Mouse (Mus musculus) CH12.LX (cell line): ENCODE data around the gene Pdcd10. TPM values are rescaled to one million over a fixed set of nuclear protein-coding genes. Genes with fewer than 3 reads are reported as not detected.

ENCODE experiments used
- DNase-seq: peaks from one replicate; pipeline ENCODE4 v3.0.0-alpha.2; 2013; ENCODE audit errors: extremely low read depth
- H3K27ac ChIP-seq: 2 replicates; pipeline ENCODE4 v1.5.1; 2012; ENCODE audit warnings: low read depth, mild to moderate bottlenecking, control low read depth, moderate library complexity; ENCODE audit not compliant: insufficient read depth
- H3K27me3 ChIP-seq: replicated peaks from 2 replicates; pipeline ENCODE3; 2012; ENCODE audit warnings: inconsistent platforms
- H3K36me3 ChIP-seq, 2 experiments: replicated peaks in 1 of 2; 2 replicates each; pipeline versions ENCODE3 to v1.6.1; 2012; ENCODE audit warnings: inconsistent platforms in 1 of 2, low read length in 1 of 2, mild to moderate bottlenecking in 1 of 2, mixed read lengths in 1 of 2, moderate library complexity in 1 of 2; ENCODE audit not compliant: control insufficient read depth in 1 of 2, insufficient read depth in 1 of 2
- H3K4me1 ChIP-seq, 2 experiments: 2 replicates each; pipeline ENCODE4 v1.6.1; 2012; ENCODE audit warnings: inconsistent platforms in 1 of 2, moderate library complexity in 1 of 2; ENCODE audit not compliant: insufficient read depth in 2 of 2, control insufficient read depth in 1 of 2
- H3K4me2 ChIP-seq: 2 replicates; pipeline ENCODE4 v1.6.1; 2012; ENCODE audit warnings: low read depth, mild to moderate bottlenecking, control low read depth; ENCODE audit not compliant: poor library complexity, insufficient read depth, severe bottlenecking
- H3K4me3 ChIP-seq, 3 experiments: fragments of 150-350 bp in 1 of 3; sonication (generic) in 1 of 3; replicated peaks in 1 of 3; 2 replicates each; pipeline versions ENCODE3 to v1.5.1; 2011 to 2012; ENCODE audit warnings: low read depth in 2 of 3, low read length in 2 of 3, mild to moderate bottlenecking in 2 of 3, moderate library complexity in 2 of 3, control low read depth in 1 of 3, improper control_type of control experiment in 1 of 3, inconsistent platforms in 1 of 3, mixed read lengths in 1 of 3; ENCODE audit not compliant: poor library complexity in 1 of 3
- H3K79me2 ChIP-seq: replicated peaks from 2 replicates; pipeline ENCODE4 v1.6.1; 2012; ENCODE audit warnings: mild to moderate bottlenecking, moderate library complexity; ENCODE audit not compliant: control insufficient read depth, poor library complexity, insufficient read depth, severe bottlenecking; ENCODE audit errors: extremely low read depth
- H3K9ac ChIP-seq: 2 replicates; pipeline ENCODE4 v1.6.1; 2012; ENCODE audit warnings: low read depth, mild to moderate bottlenecking, control low read depth, moderate library complexity; ENCODE audit not compliant: insufficient read depth
- H3K9me3 ChIP-seq: replicated peaks from 2 replicates; pipeline ENCODE3; 2012; ENCODE audit warnings: low read length, inconsistent platforms, mixed read lengths
- BHLHE40 ChIP-seq: IDR thresholded peaks from 2 replicates; pipeline ENCODE4 v1.6.1; 2011; ENCODE audit warnings: mild to moderate bottlenecking, low read depth, low read length, improper control_type of control experiment
- EP300 ChIP-seq: IDR thresholded peaks from 2 replicates; pipeline ENCODE4 v1.6.1; 2011; ENCODE audit warnings: low read length, improper control_type of control experiment
- IRF4 ChIP-seq: IDR thresholded peaks from 2 replicates; pipeline ENCODE4 v1.6.1; 2014; ENCODE audit warnings: low read depth, mild to moderate bottlenecking, inconsistent platforms, low read length, improper control_type of control experiment
- JUN ChIP-seq: IDR thresholded peaks from 2 replicates; pipeline ENCODE4 v1.6.1; 2011; ENCODE audit warnings: low read depth, mild to moderate bottlenecking, low read length, improper control_type of control experiment, moderate library complexity; ENCODE audit not compliant: insufficient read depth
- JUND ChIP-seq: conservative IDR thresholded peaks from 2 replicates; pipeline ENCODE4 v1.6.1; 2011; ENCODE audit warnings: low read depth, low read length, improper control_type of control experiment
- MAFK ChIP-seq: IDR thresholded peaks from 2 replicates; pipeline ENCODE4 v1.6.1; 2011; ENCODE audit warnings: low read length, improper control_type of control experiment; ENCODE audit not compliant: insufficient replicate concordance
- MAX ChIP-seq: IDR thresholded peaks from 2 replicates; pipeline ENCODE4 v1.6.1; 2011; ENCODE audit warnings: low read length, improper control_type of control experiment
- MEF2A ChIP-seq: IDR thresholded peaks from 2 replicates; pipeline ENCODE4 v1.6.1; 2014; ENCODE audit warnings: low read depth, mild to moderate bottlenecking, inconsistent platforms, low read length, improper control_type of control experiment, borderline replicate concordance
- MXI1 ChIP-seq: IDR thresholded peaks from 2 replicates; pipeline ENCODE4 v1.6.1; 2011; ENCODE audit warnings: mild to moderate bottlenecking, low read depth, low read length, improper control_type of control experiment
- MYC ChIP-seq: IDR thresholded peaks from 2 replicates; pipeline ENCODE4 v1.6.1; 2011; ENCODE audit warnings: low read depth, mild to moderate bottlenecking, improper control_type of control experiment, low read length
- RAD21 ChIP-seq: IDR thresholded peaks from 2 replicates; pipeline ENCODE4 v1.6.1; 2011; ENCODE audit warnings: low read depth, mild to moderate bottlenecking, low read length, improper control_type of control experiment, moderate library complexity
- UBTF ChIP-seq: IDR thresholded peaks from 2 replicates; pipeline ENCODE4 v1.6.1; 2012; ENCODE audit warnings: low read depth, mild to moderate bottlenecking, inconsistent platforms, low read length, improper control_type of control experiment, moderate library complexity
- ZKSCAN1 ChIP-seq: IDR thresholded peaks from 2 replicates; pipeline ENCODE4 v1.6.1; 2012; ENCODE audit warnings: low read depth, inconsistent platforms, low read length, improper control_type of control experiment, borderline replicate concordance
- dilution Hi-C: fragments of 300-500 bp; cut with MboI; formaldehyde crosslinking; loops from 2 replicates; pipeline ENCODE4 v1.14.3; 2020; ENCODE audit warnings: low sequenced_read_pairs; ENCODE audit not compliant: extremely low pct_unique_long_range_greater_than_20kb, extremely low pct_ligation_motif_present
- in situ Hi-C: fragments of 300-500 bp; cut with MboI; formaldehyde crosslinking; loops from 3 replicates; pipeline ENCODE4 v1.14.3; 2019; ENCODE audit warnings: low sequenced_read_pairs, low pct_ligation_motif_present, low pct_unique_long_range_greater_than_20kb, mixed read lengths
- polyA plus RNA-seq: library from polyadenylated mRNA; unstranded; fragments of >175 nt; gene quantifications from 2 replicates; pipeline ENCODE4 v1.2.1, GENCODE M21; 2012; ENCODE audit warnings: low read depth; ENCODE audit not compliant: insufficient read length
- total RNA-seq, 2 experiments: library from RNA; depleted of rRNA; stranded (reverse); fragments of 300-350 nt in 1 of 2; fragments of >200 nt in 1 of 2; gene quantifications; 2 replicates each; pipeline ENCODE4 v1.2.3; 2012 to 2014

Gene Pdcd10
- total and polyA plus RNA-seq, 3 experiments: 37.1 to 142 (median 73.6) TPM

GRCm38 (mm10) chr3:75474657-75475056 lies 82.0 kb downstream of the Pdcd10 start:
- Histone ChIP-seq H3K4me1 (no peaks in the 10 kb centered on the region), H3K27ac (no peak overlapping the region), H3K79me2 (no peaks in the 10 kb centered on the region), H3K9ac (no peak overlapping the region), H3K36me3 (no peaks in the 10 kb centered on the region), H3K4me3 (no peak overlapping the region), H3K4me2 (no peak overlapping the region), H3K9me3 (no peaks in the 10 kb centered on the region), H3K27me3 (no peaks in the 10 kb centered on the region)
- TF ChIP-seq MAX (no peak), MYC (no peak), MEF2A (no peak), RAD21 (no peak), UBTF (no peak)
- in situ Hi-C loops: no loop called here
- no peak for DNase-seq
- dilution Hi-C loops: no loop called here

GRCm38 (mm10) chr3:75468154-75468553 lies 88.5 kb downstream of the Pdcd10 start:
- H3K4me1 ChIP-seq: no peaks in the 10 kb centered on the region
- TF ChIP-seq MAFK (0 out of 2 replicates have a peak, but pooled peaks have one; percentile 17), JUN (0 out of 2 replicates have a peak, but pooled peaks have one; percentile 12), EP300 (peak; percentile 65), IRF4 (peak; percentile 53; the same call in 1 of the 2 replicates), BHLHE40 (peak; percentile 80), JUND (peak; percentile 59; the same call in 1 of the 2 replicates), UBTF (no peak), RAD21 (no peak), MXI1 (no peak), ZKSCAN1 (no peak)
- TF ChIP-seq, all 38 proteins: peak for 6
- no peaks in the 10 kb centered on the region for H3K9me3 ChIP-seq
- no peak overlapping the region for H3K4me2 ChIP-seq
- no peak overlapping the region for H3K9ac ChIP-seq
- H3K4me3 ChIP-seq: no peak overlapping the region
- H3K36me3 ChIP-seq: no peaks in the 10 kb centered on the region
- H3K79me2 ChIP-seq: no peaks in the 10 kb centered on the region
- H3K27me3 ChIP-seq: no peaks in the 10 kb centered on the region
- H3K27ac ChIP-seq: no peak overlapping the region
- dilution Hi-C loops: no loop called here
- DNase-seq: peak; percentile 18
- in situ Hi-C loops: no loop called here

Other genes starting within 250 kb of the Pdcd10 start
- gene Wdr49, start 74.7 kb downstream of the Pdcd10 start, total RNA-seq (2012; rRNA removed): not detected in 2 replicates
- gene Wdr49, start 74.7 kb downstream of the Pdcd10 start, total RNA-seq (2014; rRNA removed): not detected in 2 replicates
- not detected in 2 replicates for gene Wdr49, start 74.7 kb downstream of the Pdcd10 start, polyA plus RNA-seq
- 1.2 TPM in 2 replicates for gene Serpini1, start 691 bp upstream of the Pdcd10 start, total RNA-seq (2012; rRNA removed)
- 2.5 and 3.5 TPM in 2 replicates for gene Serpini1, start 691 bp upstream of the Pdcd10 start, total RNA-seq (2014; rRNA removed)
- 1.1 and 2.2 TPM in 2 replicates for gene Serpini1, start 691 bp upstream of the Pdcd10 start, polyA plus RNA-seq
- not detected in 2 replicates for gene Gm29133, start 191.3 kb upstream of the Pdcd10 start, total RNA-seq (2012; rRNA removed)
- not detected in 2 replicates for gene Gm29133, start 191.3 kb upstream of the Pdcd10 start, total RNA-seq (2014; rRNA removed)
- gene Gm29133, start 191.3 kb upstream of the Pdcd10 start, polyA plus RNA-seq: not detected in 2 replicates